Mouse (Mus musculus): ENCODE measurements around the gene Xkr8. TPM values are rescaled to one million over a fixed set of nuclear protein-coding genes. Genes with fewer than 3 reads are reported as not detected.
A peak's percentile ranks its signal among the peaks of the same experiment; 100 is the strongest.

Gene Xkr8
- polyA plus RNA-seq, 2 experiments from 2014 or later: 5.4 to 14.9 TPM

- no peak for ATAC-seq
These were observed 3.5 kb upstream of the Xkr8 start for GRCm38 (mm10) chr4:132735894-132736293.

GRCm38 (mm10) chr4:132735389-132735788 is 3.0 kb upstream of the Xkr8 start:
- ATAC-seq: no peak

GRCm38 (mm10) chr4:132734766-132735165 is 2.4 kb upstream of the Xkr8 start:
- no peak for ATAC-seq

GRCm38 (mm10) chr4:132733071-132733770 is 875 bp upstream of the Xkr8 start:
- ATAC-seq: no peak

- ATAC-seq: no peak
These were observed 730 bp downstream of the Xkr8 start for GRCm38 (mm10) chr4:132731616-132732015.

GRCm38 (mm10) chr4:132728233-132728632 is 4.1 kb downstream of the Xkr8 start:
- ATAC-seq: no peak

- no peak for ATAC-seq
These were observed 14.1 kb downstream of the Xkr8 start for GRCm38 (mm10) chr4:132718251-132718650.

GRCm38 (mm10) chr4:132713181-132713580 is 19.2 kb downstream of the Xkr8 start:
- ATAC-seq: no peak

- no peak for ATAC-seq
These were observed 25.5 kb downstream of the Xkr8 start for GRCm38 (mm10) chr4:132706885-132707284.

GRCm38 (mm10) chr4:132702076-132702475 is 30.3 kb downstream of the Xkr8 start:
- ATAC-seq: no peak

GRCm38 (mm10) chr4:132693366-132693765 is 39.0 kb downstream of the Xkr8 start:
- no peak for ATAC-seq

- ATAC-seq: no peak
These were observed 42.7 kb downstream of the Xkr8 start for GRCm38 (mm10) chr4:132689634-132690033.

- peak; percentile 85 for ATAC-seq
These were observed 55.4 kb downstream of the Xkr8 start for GRCm38 (mm10) chr4:132676771-132677539.

Other genes with a start within 250 kb of the Xkr8 start
- gene Sesn2, start 222.0 kb downstream of the Xkr8 start, polyA plus RNA-seq (2017; shearing (Covaris generic)): 1 to 10 TPM; 1.6 to 2.4 TPM
- gene Atpif1, start 198.9 kb downstream of the Xkr8 start, polyA plus RNA-seq (2017; shearing (Covaris generic)): 100 to 1,000 TPM; 163 to 184 TPM
- gene Dnajc8, start 197.0 kb downstream of the Xkr8 start, polyA plus RNA-seq (2017; shearing (Covaris generic)): 100 to 1,000 TPM; 322 to 338 TPM
- 1 to 10 TPM; 3.8 to 4.2 TPM for gene Ptafr, start 168.5 kb downstream of the Xkr8 start, polyA plus RNA-seq (2017; shearing (Covaris generic))
- gene Eya3, start 93.6 kb downstream of the Xkr8 start, polyA plus RNA-seq (2017; shearing (Covaris generic)): 10 to 100 TPM; 35.5 to 42.1 TPM
- gene Smpdl3b, start 24.7 kb upstream of the Xkr8 start, polyA plus RNA-seq (2017; shearing (Covaris generic)): 1 to 10 TPM in 1 of 2 experiments, under 1 TPM in 1; 0.96 to 1.8 TPM
- 10 to 100 TPM; 64.3 to 66.9 TPM for gene Rpa2, start 35.8 kb upstream of the Xkr8 start, polyA plus RNA-seq (2017; shearing (Covaris generic))
- gene Themis2, start 63.8 kb upstream of the Xkr8 start, polyA plus RNA-seq (2017; shearing (Covaris generic)): 1 to 10 TPM in 1 of 2 experiments, under 1 TPM in 1; 0.24 to 1.1 TPM
- 10 to 100 TPM; 22.2 to 34.8 TPM for gene Ppp1r8, start 110.6 kb upstream of the Xkr8 start, polyA plus RNA-seq (2017; shearing (Covaris generic))
- 10 to 100 TPM; 32.3 to 38.6 TPM for gene Stx12, start 152.0 kb upstream of the Xkr8 start, polyA plus RNA-seq (2017; shearing (Covaris generic))
- gene Fam76a, start 190.0 kb upstream of the Xkr8 start, polyA plus RNA-seq (2017; shearing (Covaris generic)): 10 to 100 TPM; 16.5 to 21.1 TPM
- gene Fgr, start 241.5 kb upstream of the Xkr8 start, polyA plus RNA-seq (2017; shearing (Covaris generic)): 1 to 10 TPM; 3.7 to 8.2 TPM

Data from CD4-positive, CD25-positive, alpha-beta regulatory T cell, adult 4 months (primary cell).